Mouse (Mus musculus) ovary, postnatal 10 days (tissue): ENCODE data around the gene Wfikkn2.

Source experiments
- DNase-seq: peaks from one replicate; pipeline ENCODE4 v3.0.0; 2022; ENCODE audit warnings: low spot score

Wfikkn2 gene

DNA sequence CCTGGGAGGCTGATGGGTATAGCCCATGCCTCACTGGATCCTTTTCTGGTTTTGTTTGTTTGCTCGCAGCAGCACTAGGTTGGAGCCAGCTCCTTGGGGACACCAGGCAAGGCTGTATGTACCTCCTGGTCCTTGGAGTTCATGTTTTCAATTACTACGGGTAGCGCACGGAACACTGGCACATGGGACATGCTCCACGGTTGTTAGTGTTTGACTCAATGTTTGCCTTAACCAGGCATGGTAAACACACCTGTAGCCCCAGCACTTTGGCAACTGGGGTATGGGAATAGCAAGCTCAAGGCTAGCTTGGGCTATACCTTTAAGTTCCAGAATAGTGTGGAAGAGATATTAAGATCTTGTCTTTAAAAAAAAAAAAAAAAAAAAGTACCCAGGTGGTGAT lies 55.1 kb downstream of the Wfikkn2 start:
- DNase-seq = no peak

DNA sequence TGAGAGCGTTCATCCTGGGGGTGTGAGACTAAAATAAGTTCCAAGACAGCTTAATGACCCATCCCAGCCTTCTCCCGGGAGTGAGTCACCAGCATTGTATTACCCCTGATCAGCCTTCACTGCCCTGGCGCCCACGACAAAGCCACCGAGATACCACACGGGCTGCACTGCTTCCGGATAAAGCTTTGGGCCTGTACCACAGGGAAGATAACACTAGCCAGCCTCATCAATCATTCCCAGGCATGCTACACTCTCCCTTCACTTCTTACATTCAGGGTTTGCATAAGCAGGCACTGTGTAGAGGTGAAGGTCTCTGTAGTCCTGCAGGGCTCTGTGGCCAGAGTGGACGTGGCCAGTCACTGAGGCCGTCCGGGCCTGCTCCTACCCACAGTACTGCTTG lies 56.2 kb downstream of the Wfikkn2 start:
- no peak for DNase-seq
